Mouse (Mus musculus) cerebellum, adult 2 months (tissue): ENCODE data around the gene Nudt21.

Experiments used
- CTCF ChIP-seq: fragments of 200-500 bp; IDR thresholded peaks from 2 replicates; pipeline ENCODE4 v1.5.1; 2011; ENCODE audit warnings: low read depth, mild to moderate bottlenecking, control low read depth, low read length, moderate library complexity, borderline replicate concordance; ENCODE audit not compliant: insufficient read depth
- POLR2A ChIP-seq: fragments of 200-500 bp; IDR thresholded peaks from 2 replicates; pipeline ENCODE4 v1.6.1; 2011; ENCODE audit warnings: low read length, control low read depth, borderline replicate concordance; ENCODE audit not compliant: insufficient read depth

- no peak for TF ChIP-seq CTCF
- no peak for TF ChIP-seq POLR2A
Measured at GRCm38 (mm10) chr8:93989739-93990138, 47.1 kb downstream of the Nudt21 start.
